Mouse (Mus musculus) cerebellum, adult (tissue): ENCODE results near the gene Eya2.

Experiments used
- ATAC-seq: cut with Nextera tagmentation; 2 replicates; pipeline ENCODE4 v1.9.2; 2017; ENCODE audit warnings: mild to moderate bottlenecking, moderate library complexity, mixed read lengths; ENCODE audit not compliant: insufficient number of reproducible peaks, low FRiP score, low TSS enrichment

The Eya2 gene

GRCm38 (mm10) chr2:165809901-165810477, 215.2 kb downstream of the Eya2 start:
- no peak for ATAC-seq

- no peak for ATAC-seq
Measured at GRCm38 (mm10) chr2:165811536-165811935, 216.7 kb downstream of the Eya2 start.

- ATAC-seq, result no peak
Measured at GRCm38 (mm10) chr2:165812889-165813288, 218.1 kb downstream of the Eya2 start.

- ATAC-seq, result no peak
Measured at GRCm38 (mm10) chr2:165815103-165815880, 220.5 kb downstream of the Eya2 start.

- ATAC-seq, result no peak
Measured at GRCm38 (mm10) chr2:165817437-165817836, 222.6 kb downstream of the Eya2 start.

GRCm38 (mm10) chr2:165818570-165818969, 223.7 kb downstream of the Eya2 start:
- ATAC-seq, result no peak

GRCm38 (mm10) chr2:165818985-165819948, 224.4 kb downstream of the Eya2 start:
- peak; percentile 55; the same call in 1 of the 2 replicates for ATAC-seq

- no peak for ATAC-seq
Measured at GRCm38 (mm10) chr2:165820073-165820472, 225.2 kb downstream of the Eya2 start.

- ATAC-seq, result no peak
Measured at GRCm38 (mm10) chr2:165820504-165821095, 225.8 kb downstream of the Eya2 start.
